Mouse (Mus musculus) inflammation-experienced regulatory T-cells, adult 6 months (primary cell): ENCODE results near the gene Fam124a. TPM values are rescaled to one million over a fixed set of nuclear protein-coding genes. Genes with fewer than 3 reads are reported as not detected.
"Not testable (repeated sequence)": the region's sequence is repeated elsewhere in the genome, so short reads cannot be mapped to it uniquely, and the experiment has no call there.

ENCODE experiments used
- ATAC-seq: one replicate; pipeline ENCODE4 v1.8.0; 2017
- polyA plus RNA-seq, 3 experiments: library from polyadenylated mRNA; unstranded; fragments of 100-300 nt; shearing (Covaris generic); gene quantifications; one replicate each; pipeline ENCODE4 v1.2.1; 2017

The Fam124a gene
- polyA plus RNA-seq, 3 experiments from 2014 or later: not detected

DNA sequence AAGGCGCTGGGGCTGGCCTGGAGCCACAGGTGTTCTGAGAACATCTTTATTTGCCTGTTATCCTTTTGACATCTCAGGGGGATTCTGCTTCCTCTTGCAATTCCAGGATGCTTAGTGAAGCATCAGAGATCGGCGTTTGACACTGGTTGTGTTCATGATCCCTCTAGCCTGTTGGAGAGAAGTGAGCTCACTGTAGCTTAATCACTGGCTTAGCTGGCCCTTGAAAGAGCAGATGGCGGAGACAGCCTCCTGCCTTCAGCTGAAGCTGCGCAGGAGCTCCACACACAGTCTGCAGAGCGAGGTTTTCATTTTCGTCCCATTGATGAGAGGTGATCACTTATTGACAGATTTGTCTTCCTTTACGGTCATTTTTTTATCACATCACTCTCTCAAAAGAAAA lies 20.3 kb downstream of the Fam124a start:
- ATAC-seq: no peak

- ATAC-seq: no peak
Observed at GRCm38 (mm10) chr14:62580945-62581344, 25.4 kb downstream of the Fam124a start.

- no peak for ATAC-seq
Observed at GRCm38 (mm10) chr14:62581768-62582167, 26.2 kb downstream of the Fam124a start.

GRCm38 (mm10) chr14:62584637-62585036 lies 29.1 kb downstream of the Fam124a start:
- no peak for ATAC-seq

GRCm38 (mm10) chr14:62585338-62585737 lies 29.8 kb downstream of the Fam124a start:
- ATAC-seq: no peak

DNA sequence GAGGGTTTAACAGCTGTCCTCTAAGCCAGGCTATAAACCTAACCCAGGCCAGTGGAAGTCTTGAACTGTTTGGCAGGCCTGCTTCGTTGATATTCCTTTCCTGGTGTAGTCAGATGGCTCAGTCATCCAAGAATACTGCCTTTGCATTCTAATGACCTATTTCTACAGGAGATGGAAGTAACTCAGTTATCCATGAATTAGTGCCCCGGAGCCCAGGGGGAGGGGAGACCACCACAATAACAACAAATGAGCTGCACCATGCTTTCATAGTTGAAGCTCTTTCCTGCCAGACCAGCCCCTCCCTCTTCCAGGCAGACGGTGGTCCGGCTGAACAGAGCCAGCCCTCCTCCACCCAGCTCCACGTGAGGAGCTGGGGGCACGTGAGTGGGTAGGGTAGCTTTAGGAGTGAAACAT lies 44.6 kb downstream of the Fam124a start:
- ATAC-seq: no peak

DNA sequence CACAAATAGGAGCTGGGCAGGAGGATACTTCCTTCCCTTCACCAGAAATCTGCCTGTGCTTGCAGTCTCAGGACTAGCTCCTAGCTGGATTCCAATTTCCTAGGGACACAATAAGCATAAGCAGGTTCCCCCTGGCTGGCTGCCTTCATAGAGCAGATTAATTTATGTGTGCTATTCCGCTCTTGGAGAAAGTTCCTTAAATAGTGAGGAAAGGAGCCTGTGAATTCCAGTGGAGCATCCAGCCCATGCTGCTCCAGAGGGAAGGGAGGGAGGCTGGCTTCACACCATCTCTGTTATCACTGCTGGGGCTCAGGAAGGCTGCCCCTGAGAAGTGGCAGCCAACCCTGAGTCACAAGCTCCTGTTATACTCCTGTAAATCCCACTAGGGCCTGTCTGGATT lies 46.7 kb downstream of the Fam124a start:
- no peak for ATAC-seq

GRCm38 (mm10) chr14:62602869-62603268 lies 47.3 kb downstream of the Fam124a start:
- no peak for ATAC-seq

DNA sequence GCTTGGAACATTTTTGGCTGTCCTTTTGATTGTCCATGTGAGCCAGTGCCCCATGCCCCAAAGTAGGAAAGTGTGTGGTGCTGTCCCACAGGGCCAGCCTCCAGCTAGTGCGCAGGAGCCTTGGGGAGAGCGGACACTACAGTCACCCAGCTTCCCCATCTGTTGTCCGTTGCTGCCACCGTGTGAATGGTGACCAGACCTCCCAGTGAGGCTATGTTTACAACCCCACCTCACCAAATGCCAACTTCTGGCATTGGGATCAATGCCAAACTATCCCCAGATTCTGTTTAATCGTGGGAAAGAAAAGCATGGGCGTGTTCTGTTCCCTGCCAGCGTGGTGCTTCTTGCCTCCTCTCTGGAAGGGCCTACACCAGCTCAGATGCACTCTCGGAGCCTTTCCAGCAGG lies 52.3 kb downstream of the Fam124a start:
- ATAC-seq: no peak

GRCm38 (mm10) chr14:62609904-62610303 lies 54.4 kb downstream of the Fam124a start:
- no peak for ATAC-seq

DNA sequence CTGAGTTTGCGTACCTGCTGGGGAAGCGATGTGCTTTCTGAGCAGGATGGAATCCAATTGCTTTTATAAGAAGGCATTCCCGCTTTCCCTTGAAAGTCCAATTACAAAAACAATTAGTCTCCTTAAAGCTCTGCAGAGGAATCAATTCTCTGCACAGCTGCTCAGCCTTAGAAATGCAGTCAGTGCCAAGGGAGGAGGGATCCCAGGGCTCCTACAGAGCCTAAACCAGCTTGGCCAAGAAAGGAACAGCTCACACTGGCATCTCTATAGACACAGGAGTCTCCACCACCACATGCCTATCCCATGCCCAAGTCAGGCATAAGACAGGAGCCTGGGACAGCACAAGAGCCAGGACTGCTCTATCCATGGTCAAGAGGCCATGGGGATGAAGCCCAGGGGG lies 66.9 kb downstream of the Fam124a start:
- ATAC-seq: no peak

DNA sequence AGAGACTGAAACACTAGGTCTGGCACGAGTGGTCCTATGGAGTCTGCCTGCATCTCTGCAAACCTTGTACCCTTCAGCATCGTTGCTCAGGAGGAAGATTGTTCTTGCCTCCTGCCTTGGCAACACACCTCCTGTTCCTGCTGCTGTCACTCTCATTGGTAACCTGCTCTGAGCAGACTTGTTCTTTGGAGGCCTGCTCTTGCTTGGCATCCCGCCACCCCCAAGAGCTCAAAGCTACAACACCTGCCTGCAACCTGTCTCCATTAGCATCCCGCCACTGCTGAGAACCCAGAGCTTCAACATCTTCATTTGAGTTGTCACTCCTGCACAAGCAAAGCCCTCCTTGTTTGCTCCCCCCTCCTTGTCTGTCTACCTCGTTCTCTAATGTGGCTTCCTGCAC lies 72.4 kb downstream of the Fam124a start:
- no peak for ATAC-seq

DNA sequence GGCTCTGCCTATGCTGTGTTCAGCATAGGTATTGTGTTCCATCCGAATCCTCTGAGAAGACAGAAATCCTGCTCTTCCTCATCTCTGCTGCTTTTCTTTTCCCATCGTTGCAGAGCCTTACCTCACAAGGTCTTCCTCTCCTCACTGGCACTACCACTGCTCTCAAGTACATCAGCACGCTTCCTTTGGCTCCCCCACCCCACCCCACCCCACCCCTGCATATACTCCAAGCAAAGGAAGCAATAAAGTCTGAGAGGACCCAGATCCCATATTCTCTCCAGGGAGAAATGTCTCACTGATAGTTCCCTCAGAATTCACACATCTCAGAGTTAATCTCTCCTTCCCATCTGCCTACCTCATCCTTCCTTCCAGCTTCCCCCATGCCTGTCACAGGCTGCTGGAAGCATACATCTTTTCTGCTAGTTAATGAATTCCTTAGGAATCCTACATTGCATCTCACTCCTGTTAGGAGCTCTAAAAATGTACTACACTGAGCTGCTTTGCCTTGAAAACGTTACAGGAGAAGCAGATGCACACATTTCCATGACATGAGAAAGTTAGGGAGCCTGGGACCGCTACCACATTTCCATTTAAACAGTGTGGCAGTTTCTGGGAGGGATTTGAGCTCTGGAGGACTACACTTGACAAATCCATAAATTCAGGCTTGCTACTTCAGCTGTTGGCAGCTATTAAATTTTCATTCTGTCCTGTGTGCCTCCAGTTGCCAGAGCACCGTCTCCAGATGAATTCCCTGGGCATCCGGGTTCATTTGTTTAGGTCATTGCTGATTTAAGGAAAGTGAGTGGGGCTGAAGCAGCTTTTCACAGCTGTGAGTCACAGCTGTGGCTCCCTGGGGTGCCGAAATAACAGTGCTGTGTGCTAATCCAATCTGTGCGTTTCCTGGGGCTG lies 82.2 kb downstream of the Fam124a start:
- no peak for ATAC-seq

- ATAC-seq: no peak
Observed at GRCm38 (mm10) chr14:62638345-62638702, 82.8 kb downstream of the Fam124a start.

- ATAC-seq: no peak
Observed at GRCm38 (mm10) chr14:62639111-62639510, 83.6 kb downstream of the Fam124a start.

DNA sequence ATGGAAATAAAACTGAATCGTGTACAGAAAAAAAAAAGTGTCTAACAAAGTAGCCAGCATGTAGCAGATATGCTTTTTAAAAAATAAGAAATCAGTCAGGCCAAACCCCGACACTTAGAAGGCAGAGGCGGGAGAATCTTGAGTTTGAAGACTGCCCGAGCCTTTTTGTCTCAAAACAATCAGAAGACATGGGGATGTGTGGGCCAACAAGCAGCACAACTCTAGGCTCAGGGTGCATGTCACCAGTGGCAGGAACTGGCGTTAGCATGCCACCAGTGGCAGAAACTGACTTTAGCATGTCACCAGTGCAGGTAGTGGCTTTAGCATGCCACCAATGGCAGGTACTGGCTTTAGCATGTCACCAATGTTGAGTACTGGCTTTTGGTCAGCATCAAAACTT lies 84.0 kb downstream of the Fam124a start:
- no peak for ATAC-seq

DNA sequence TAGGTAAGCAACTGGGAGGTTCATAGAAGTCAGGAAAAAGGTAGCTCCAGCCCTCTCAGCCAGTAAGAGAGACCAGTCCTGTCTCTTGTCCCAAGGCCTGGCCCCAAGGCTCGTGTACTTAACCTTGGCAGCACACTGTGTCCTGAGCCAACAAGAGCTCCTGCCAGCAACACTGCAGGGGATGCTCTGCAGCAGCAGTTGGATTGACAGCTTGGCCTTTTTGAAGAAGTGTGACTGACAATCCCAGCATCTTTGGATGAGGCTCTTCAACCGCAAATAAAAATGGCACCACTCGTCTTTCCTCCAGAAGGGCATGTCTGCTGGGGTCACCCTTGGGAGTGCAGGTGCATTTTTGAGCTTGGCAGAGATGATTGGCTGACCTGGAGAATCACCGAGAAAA lies 84.9 kb downstream of the Fam124a start:
- ATAC-seq: no peak

DNA sequence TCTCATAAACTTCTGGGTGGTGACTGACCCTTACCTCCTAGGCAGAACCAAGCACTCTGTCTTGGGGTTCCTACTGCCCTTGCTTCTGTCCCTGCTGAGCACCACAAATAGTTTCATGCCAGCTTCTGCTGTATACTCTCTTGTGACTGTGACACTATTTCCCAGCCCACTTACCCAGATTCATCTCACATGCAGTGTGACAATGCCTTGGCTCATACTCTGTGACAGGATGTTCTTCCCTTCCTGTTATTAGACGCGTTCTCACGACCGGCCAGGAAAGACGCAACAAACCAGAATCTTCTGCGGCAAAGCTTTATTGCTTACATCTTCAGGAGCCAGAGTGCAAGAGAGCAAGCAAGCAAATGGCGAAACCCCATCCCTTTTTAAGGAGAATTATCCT lies 86.8 kb downstream of the Fam124a start:
- ATAC-seq: not testable (repeated sequence)

GRCm38 (mm10) chr14:62648405-62648804 lies 92.9 kb downstream of the Fam124a start:
- ATAC-seq: no peak

DNA sequence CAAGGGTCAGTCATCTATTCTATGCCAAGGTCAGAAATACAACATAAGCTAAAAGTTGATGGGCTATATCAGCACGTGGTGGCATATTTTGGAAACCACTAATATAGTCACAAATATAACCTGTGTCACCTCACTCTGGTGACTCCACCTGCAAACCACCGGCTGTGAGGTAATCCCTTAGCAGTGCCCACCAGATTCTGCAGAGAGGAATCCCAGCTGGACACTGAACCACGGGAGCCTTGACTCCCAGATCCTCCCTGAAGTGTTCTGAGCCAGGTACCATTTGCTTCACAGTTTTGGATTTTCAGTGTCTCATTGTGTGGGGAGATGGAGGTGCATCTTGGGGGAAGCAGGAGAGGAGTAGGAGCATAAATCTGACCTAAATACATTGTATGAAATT lies 94.8 kb downstream of the Fam124a start:
- no peak for ATAC-seq

DNA sequence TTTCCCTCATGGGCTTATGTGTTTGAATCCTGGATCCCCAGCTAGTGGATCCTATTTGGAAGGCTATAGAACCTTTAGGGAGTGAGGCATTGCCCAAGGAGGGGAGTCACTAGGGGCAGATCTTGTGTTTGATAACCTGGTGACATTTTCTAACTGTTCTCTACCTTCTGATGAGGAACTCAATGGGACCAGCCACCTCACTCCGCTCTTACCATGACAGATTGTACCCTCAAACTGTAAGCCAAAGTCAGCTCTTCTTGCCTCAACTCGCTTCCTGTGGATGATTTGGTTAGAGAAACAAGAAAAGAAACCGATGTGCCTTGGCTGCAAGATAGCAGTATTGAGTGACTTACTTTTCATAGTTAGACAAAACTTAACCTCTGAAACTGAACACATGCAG lies 96.2 kb downstream of the Fam124a start:
- ATAC-seq: no peak

DNA sequence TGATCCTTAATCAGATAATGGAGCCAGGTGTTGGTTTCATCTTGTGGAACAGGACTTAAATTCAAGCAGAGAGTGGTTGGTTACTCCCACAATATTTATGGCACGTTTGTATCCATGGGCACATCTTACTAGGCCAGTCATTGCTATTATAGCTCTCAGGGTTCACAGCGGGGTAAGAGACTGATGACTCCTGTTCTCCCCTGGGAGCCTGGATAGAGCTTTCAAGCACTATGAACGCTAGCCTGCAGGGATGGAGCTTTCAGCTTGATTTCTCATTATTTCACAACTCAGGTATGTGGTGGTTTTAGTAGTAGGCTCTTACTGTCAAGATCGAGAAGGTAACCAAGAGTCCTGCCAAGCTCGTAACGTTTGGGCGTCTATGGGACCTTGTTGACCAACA lies 100.5 kb downstream of the Fam124a start:
- no peak for ATAC-seq

DNA sequence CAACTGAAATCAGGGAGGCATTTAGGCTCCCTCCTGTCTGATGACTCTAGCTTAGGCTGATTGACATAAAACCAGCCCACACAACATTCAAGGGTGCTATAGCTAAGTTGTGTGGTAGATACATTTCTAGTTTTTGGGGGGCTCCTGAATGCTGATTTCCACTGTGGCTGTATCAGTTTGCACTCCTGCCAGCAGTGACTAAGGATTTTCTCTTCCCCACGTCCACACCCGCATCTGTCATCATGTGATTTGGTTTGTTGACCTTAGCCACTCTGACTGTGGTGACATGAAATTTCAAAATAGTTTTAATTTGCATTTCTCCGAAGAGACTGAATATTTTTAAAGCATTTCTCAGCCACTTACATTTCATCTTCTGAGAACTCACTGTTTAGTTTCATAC lies 101.9 kb downstream of the Fam124a start:
- ATAC-seq: no peak
